Mouse (Mus musculus) gastrocnemius, postnatal 10 days (tissue): ENCODE data around the gene Stx7. TPM values are rescaled to one million over a fixed set of nuclear protein-coding genes. Genes with fewer than 3 reads are reported as not detected.
A peak's percentile ranks its signal among the peaks of the same experiment; 100 is the strongest.

ENCODE experiments used
- DNase-seq: peaks from one replicate; pipeline ENCODE4 v3.0.0; 2021; ENCODE audit warnings: mixed read lengths
- total RNA-seq, 2 experiments: library from RNA; stranded (reverse); gene quantifications; 2 replicates each; pipeline ENCODE4 v1.2.3; 2021

Gene Stx7
- total RNA-seq, 2 experiments from 2014 or later = 31.8 to 34.9 TPM

- no peak for DNase-seq
Measured at GRCm38 (mm10) chr10:24167978-24168583, 19.0 kb downstream of the Stx7 start.

DNA sequence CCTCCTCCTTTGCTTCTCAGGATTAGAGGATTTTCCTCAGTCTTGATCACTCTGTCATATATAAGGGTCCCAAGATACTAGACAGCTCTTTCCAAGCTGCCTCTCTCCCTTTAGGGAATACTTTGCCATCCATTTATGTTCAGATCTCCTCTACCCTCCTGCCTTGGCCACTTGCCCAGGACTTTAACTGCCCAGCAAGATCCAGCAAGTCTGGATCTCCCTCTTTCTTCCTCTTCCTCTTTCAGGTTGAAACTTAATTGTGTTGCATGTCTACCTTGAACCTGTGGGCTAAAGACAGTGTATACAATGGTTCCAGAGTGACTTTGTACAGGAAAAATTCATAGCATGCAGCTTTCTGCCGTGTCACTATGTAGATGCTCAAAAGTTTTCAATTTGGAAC is 19.8 kb downstream of the Stx7 start:
- no peak for DNase-seq

DNA sequence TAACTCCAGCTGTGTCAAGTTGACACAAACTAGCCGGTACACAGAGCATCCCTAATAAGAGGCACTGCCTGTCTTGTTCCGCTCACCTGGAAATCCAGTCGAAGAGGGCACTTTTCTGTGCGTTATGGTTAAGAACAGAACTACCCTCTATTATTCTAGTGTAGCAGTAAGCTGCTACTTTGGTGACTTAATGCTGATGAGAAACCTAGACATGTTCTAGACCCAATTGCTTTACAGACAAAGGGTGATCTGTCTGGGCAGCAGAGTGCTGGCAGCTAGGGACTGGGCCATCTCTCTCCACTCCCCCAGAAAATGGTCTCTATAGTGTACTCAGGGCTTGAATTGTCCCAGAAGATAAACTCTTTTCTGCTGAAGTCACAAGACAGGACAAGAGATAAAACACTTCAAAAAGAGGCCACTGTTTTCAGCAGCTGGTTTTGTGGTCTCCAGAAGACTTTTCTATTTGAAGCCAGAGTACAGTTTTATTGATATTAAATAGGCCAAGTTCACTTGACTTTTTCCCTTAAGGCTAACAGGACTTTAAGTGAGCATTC is 22.9 kb downstream of the Stx7 start:
- DNase-seq = no peak

- DNase-seq = peak; percentile 34
Measured at GRCm38 (mm10) chr10:24173210-24174001, 24.3 kb downstream of the Stx7 start.

- no peak for DNase-seq
Measured at GRCm38 (mm10) chr10:24190392-24190791, 41.3 kb downstream of the Stx7 start.

DNA sequence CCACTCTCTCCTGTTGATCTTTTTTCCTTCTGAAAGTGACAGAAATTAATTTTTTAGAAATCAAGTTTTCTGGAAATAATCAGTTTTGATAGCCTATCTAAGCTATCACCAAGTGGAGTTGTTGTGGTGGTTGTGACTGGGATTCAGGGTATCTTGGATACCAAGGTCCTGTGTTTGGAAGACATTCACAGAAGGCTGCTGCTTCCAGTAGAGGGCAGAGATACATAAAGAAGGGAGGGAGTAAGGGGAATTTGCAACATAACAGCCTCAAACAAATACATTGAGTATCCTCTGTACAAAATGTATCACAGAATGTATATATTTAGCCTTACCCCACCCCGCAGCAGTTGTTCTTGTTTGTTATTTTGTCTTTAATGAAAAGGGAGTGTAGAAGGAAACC is 42.9 kb downstream of the Stx7 start:
- DNase-seq = no peak

DNA sequence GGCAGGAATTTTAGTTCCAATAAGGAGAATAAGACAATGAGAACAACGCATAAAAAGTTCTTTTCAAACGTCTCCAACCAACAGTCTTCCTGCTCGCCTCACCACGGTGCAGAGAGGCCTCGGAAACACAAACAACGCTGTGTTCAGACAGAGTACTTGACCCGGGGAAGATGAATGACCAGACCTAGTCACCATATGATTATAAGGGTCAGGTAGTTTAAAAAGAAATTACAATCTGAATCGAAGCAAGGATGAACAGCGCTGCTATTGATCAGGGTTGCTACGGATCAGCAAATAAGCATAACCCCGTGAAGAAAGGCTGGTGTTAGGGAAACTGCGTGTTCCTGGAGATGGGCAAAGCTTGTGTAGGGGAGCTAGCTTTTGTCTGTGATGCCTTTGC is 50.2 kb downstream of the Stx7 start:
- no peak for DNase-seq

DNA sequence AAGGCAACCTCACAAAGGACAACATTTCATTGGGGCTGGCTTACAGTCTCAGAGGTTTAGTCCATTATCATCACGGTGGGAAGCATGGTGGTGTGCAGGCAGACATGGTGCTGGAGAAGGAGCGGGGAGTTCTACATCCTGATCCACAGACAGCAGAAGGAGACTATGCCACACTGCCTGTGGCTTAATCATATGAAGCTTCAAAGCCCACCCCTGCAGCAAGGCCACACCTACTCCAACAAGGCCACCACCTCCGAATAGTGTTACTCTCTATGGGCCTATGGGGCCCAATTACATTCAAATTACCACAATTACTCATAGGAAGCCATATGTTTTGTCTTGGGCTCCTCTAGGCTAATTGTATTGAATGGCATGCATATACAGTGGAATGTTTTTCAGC is 51.0 kb downstream of the Stx7 start:
- no peak for DNase-seq

- no peak for DNase-seq
Measured at GRCm38 (mm10) chr10:24210075-24210474, 61.0 kb downstream of the Stx7 start.

- no peak for DNase-seq
Measured at GRCm38 (mm10) chr10:24213297-24213696, 64.2 kb downstream of the Stx7 start.

GRCm38 (mm10) chr10:24217558-24218268 is 68.6 kb downstream of the Stx7 start:
- DNase-seq = no peak

GRCm38 (mm10) chr10:24220931-24221330 is 71.8 kb downstream of the Stx7 start:
- no peak for DNase-seq

GRCm38 (mm10) chr10:24222911-24223310 is 73.8 kb downstream of the Stx7 start:
- no peak for DNase-seq

DNA sequence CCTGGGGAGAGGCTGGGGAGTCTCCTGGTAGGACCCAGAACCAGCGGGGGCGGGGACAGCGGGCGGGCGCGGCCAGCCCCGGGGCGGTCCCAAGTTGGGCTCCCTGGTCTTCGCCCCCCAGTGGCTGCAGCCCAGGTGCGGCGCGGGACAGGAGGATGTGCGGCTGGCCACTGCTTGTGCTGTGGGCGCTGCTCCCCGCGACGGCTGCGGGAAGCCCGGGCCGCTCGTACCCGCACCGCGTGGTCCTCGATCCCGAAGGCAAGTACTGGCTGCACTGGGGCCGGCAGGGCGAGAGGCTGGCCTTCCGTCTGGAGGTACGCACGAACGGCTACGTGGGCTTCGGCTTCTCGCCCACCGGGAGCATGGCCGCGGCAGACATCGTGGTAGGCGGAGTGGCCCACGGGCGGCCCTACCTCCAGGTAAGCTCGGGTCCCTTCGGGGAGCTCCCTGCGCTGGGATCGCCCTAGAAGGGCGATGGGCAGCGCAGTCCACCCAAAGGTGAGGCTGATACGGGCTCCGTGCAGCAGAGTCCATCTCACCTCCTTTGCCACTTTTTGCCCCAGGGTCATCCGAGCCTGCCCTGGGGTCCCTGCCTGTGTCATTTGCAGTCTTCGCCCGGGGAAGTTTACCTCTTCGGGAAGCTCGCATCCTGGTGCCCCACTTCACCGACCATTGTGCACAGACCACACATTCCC is 74.5 kb downstream of the Stx7 start, which contains the start of gene Moxd1:
Gene Moxd1 (plus strand): TSS at position 69 of the 695 bp plus-strand sequence.
- DNase-seq = peak; percentile 10

GRCm38 (mm10) chr10:24224591-24224990 is 75.5 kb downstream of the Stx7 start:
- DNase-seq = no peak

- no peak for DNase-seq
Measured at GRCm38 (mm10) chr10:24228318-24229183, 79.4 kb downstream of the Stx7 start.

- no peak for DNase-seq
Measured at GRCm38 (mm10) chr10:24232281-24232680, 83.2 kb downstream of the Stx7 start.

DNA sequence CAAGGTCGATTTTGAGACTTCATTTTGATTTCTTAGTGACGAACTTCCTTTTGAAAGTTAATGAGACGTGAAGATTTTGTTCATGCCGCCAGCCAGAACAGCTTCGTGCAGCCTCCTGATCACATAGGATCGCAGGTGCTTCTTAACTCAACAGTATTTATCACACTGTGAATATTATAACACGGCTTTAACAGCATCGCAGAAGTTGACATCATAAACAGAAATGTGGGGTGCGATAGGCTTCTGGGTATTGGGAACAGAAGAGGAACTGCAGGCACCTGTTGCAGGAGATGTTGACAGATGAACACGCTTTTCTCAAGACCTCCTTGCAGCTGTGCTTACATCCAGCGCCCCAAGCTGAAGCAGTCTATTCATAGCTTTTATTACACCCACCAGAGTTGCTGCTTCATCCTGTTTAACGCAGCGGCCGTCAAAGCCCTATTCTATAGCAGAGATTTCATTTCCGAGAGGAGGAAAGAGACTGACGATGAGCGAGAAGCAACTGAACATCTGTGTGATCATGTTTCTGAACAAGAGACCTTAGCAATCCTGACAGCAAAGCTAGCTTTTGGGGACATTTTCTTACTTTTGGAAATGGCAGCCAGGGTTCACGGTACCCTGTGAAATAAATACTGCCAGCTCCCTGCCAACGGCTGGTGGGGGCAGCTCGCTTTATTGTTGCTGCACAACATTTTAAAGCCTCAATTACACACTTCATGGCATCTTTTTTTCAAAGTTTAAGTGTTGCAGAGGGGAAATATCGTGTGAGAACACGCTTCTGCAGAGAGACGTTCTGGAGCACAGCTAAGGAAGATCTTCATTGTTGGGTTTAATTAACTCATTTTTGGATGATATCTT is 86.6 kb downstream of the Stx7 start:
- DNase-seq = no peak
